In genomic region chr8:70541081-70541480, GRCm38 (mm10) we compare ENCODE assay signal across 10 mouse cellular contexts. TPM values are rescaled to one million over a fixed set of nuclear protein-coding genes. Genes with fewer than 3 reads are reported as not detected.
DNase-seq lines count a peak whose midpoint lies in the region; ATAC-seq and TF ChIP-seq lines count a peak whose summit lies in the region.
"Had no signal": no experiment of that assay in that cellular context is flagged by ENCODE, and none has a peak within 500 bp of the region (broad histone marks: within the 10 kb centered on the region; RNA-seq: fewer than 3 reads in every experiment).

No protein-coding gene starts in this region.

- H3K27ac ChIP-seq in heart, embryonic 15.5 days: peak overlapping the region; percentile 43; the same call in 1 of the 2 replicates
- H3K27ac ChIP-seq in forebrain, embryonic 16.5 days (ENCODE audit: low read length): no peak overlapping the region
- H3K27ac ChIP-seq in liver, postnatal 0 days (ENCODE audit: low read depth): peak overlapping the region; percentile 99

- H3K27me3 ChIP-seq in heart, embryonic 15.5 days: no peaks in the 10 kb centered on the region
- no peaks in the 10 kb centered on the region for H3K27me3 ChIP-seq in G1E (ENCODE audit: insufficient read depth, low read length)
- H3K27me3 ChIP-seq in forebrain, embryonic 16.5 days (replicated peaks; ENCODE audit: control insufficient read depth, insufficient read depth, low read length): no peaks in the 10 kb centered on the region
- no peaks in the 10 kb centered on the region for H3K27me3 ChIP-seq in liver, postnatal 0 days (ENCODE audit: insufficient read depth, low read length)

- H3K36me3 ChIP-seq in heart, embryonic 15.5 days: peaks cover 10% of the 10 kb centered on the region
- peaks cover 71% of the 10 kb centered on the region for H3K36me3 ChIP-seq in G1E (replicated peaks)
- 0 out of 2 replicates have a peak, but pooled peaks cover 2% of the 10 kb centered on the region for H3K36me3 ChIP-seq in forebrain, embryonic 16.5 days (ENCODE audit: control insufficient read depth, insufficient read depth)
- H3K36me3 ChIP-seq in liver, postnatal 0 days (replicated peaks; ENCODE audit: insufficient read depth, low read length): peaks cover 10% of the 10 kb centered on the region

- peaks cover 40% of the 10 kb centered on the region for H3K4me1 ChIP-seq in heart, embryonic 15.5 days (replicated peaks)
- H3K4me1 ChIP-seq in G1E (ENCODE audit: insufficient read depth, low read depth, low read length): peaks cover 63% of the 10 kb centered on the region
- peaks cover 26% of the 10 kb centered on the region for H3K4me1 ChIP-seq in forebrain, embryonic 16.5 days (replicated peaks; ENCODE audit: control insufficient read depth, insufficient read depth, low read length)
- H3K4me1 ChIP-seq in liver, postnatal 0 days (ENCODE audit: insufficient read depth): peaks cover 50% of the 10 kb centered on the region

- no peak for ATAC-seq in heart, embryonic 15.5 days (replicated peaks; ENCODE audit: insufficient number of reproducible peaks, insufficient read depth, low FRiP score, low read depth)
- no peak for ATAC-seq in G1E (ENCODE audit: extremely low read depth, insufficient number of reproducible peaks, low FRiP score, poor library complexity, severe bottlenecking)
- ATAC-seq in forebrain, embryonic 16.5 days: no peak
- ATAC-seq in liver, postnatal 0 days: no peak

- TF ChIP-seq EP300 in liver, postnatal 0 days (IDR thresholded peaks at IDR 0.05; ENCODE audit: low read depth): no peak

- peak overlapping the region; percentile 91; the same call in 1 of the 2 replicates for H3K9ac ChIP-seq in heart, embryonic 15.5 days
- no peak overlapping the region; the same call in 1 of the 2 replicates for H3K9ac ChIP-seq in forebrain, embryonic 16.5 days (replicated peaks; ENCODE audit: low read depth, low read length)
- peak overlapping the region; percentile 94 for H3K9ac ChIP-seq in liver, postnatal 0 days (replicated peaks)

- DNase-seq in heart, postnatal 4 days: no peak
- no peak for DNase-seq in G1E (ENCODE audit: low spot score)
- no peak for DNase-seq in liver, postnatal 0 days
- no peak for DNase-seq in right cerebral cortex, postnatal 25 days
- DNase-seq in left cerebral cortex, adult 9 months (ENCODE audit: low spot score in 2 of 2): no peak
- DNase-seq in adrenal gland, postnatal 4 days (ENCODE audit: low spot score in 2 of 2): no peak
- DNase-seq: embryo, embryonic 11 days; spleen, adult 18-20 months had no signal

- H3K4me3 ChIP-seq in heart, embryonic 15.5 days: peak overlapping the region; percentile 89
- H3K4me3 ChIP-seq in G1E (ENCODE audit: low read depth, low read length): peak overlapping the region; percentile 93; the same call in 1 of the 2 replicates
- H3K4me3 ChIP-seq in forebrain, embryonic 16.5 days (replicated peaks; ENCODE audit: low read length): peak overlapping the region; percentile 87; the same call in 1 of the 2 replicates
- H3K4me3 ChIP-seq in liver, postnatal 0 days (ENCODE audit: low read depth, low read length): peak overlapping the region; percentile 87

- no peaks in the 10 kb centered on the region for H3K9me3 ChIP-seq in heart, embryonic 15.5 days (replicated peaks)
- H3K9me3 ChIP-seq in G1E (replicated peaks): no peaks in the 10 kb centered on the region
- no peaks in the 10 kb centered on the region for H3K9me3 ChIP-seq in forebrain, embryonic 16.5 days (ENCODE audit: control insufficient read depth, low read length)
- no peaks in the 10 kb centered on the region for H3K9me3 ChIP-seq in liver, postnatal 0 days (ENCODE audit: low read length)

- H3K4me2 ChIP-seq in heart, embryonic 15.5 days: peak overlapping the region; percentile 93
- peak overlapping the region; percentile 94 for H3K4me2 ChIP-seq in forebrain, embryonic 16.5 days (ENCODE audit: low read length)
- peak overlapping the region; percentile 96 for H3K4me2 ChIP-seq in liver, postnatal 0 days (ENCODE audit: low read depth, low read length)

- TF ChIP-seq CTCF in G1E (IDR thresholded peaks at IDR 0.05; ENCODE audit: low read depth, low read length): no peak
- TF ChIP-seq CTCF in liver, postnatal 0 days (IDR thresholded peaks at IDR 0.05; ENCODE audit: low read depth): no peak

- WGBS in heart, embryonic 15.5 days: 50% methylated on average over 5 of the region's 5 CpGs
- 84% methylated on average over 5 of the region's 5 CpGs for WGBS in forebrain, embryonic 16.5 days
- WGBS in liver, postnatal 0 days (ENCODE audit: insufficient replicate concordance): 55% methylated on average over 5 of the region's 5 CpGs

RNA-seq across cellular contexts. Expression of gene Ell, which starts 1.8 kb away (rescaled TPM):
- 10.8 and 15.0 TPM in 2 replicates for polyA plus RNA-seq in heart, embryonic 15.5 days (2015; fragmentation: Nextera tagmentation; extraction: Ambion mirVana)
- total RNA-seq in heart, postnatal 4 days (2021): 10 to 100 TPM; 16.7 to 17.6 TPM
- total RNA-seq in G1E (2014; fragmentation: Nextera tagmentation) (20.8 and 22.7 TPM in 2 replicates), G1E (2017) (7.6 and 9.1 TPM in 2 replicates)
- polyA plus RNA-seq in G1E (2012): 56.4 and 59.0 TPM in 2 replicates
- polyA plus RNA-seq in forebrain, embryonic 16.5 days (2015; fragmentation: Nextera tagmentation; extraction: Ambion mirVana): 17.1 and 18.9 TPM in 2 replicates
- polyA plus RNA-seq in liver, postnatal 0 days (2015; fragmentation: Nextera tagmentation; extraction: Ambion mirVana): 9.5 and 9.7 TPM in 2 replicates
- total RNA-seq in adrenal gland, postnatal 4 days (2021): 10 to 100 TPM; 31.0 to 32.4 TPM

RNA-seq across cellular contexts. Expression of gene Kxd1, which starts 13.3 kb away (rescaled TPM):
- polyA plus RNA-seq in heart, embryonic 15.5 days (2015; fragmentation: Nextera tagmentation; extraction: Ambion mirVana): 64.5 and 68.8 TPM in 2 replicates
- total RNA-seq in heart, postnatal 4 days (2021): 10 to 100 TPM; 67.5 to 76.9 TPM
- 180 and 189 TPM in 2 replicates for total RNA-seq in G1E (2014; fragmentation: Nextera tagmentation)
- 47.5 and 50.9 TPM in 2 replicates for total RNA-seq in G1E (2017)
- polyA plus RNA-seq in G1E (2012): 40.0 and 49.9 TPM in 2 replicates
- polyA plus RNA-seq in forebrain, embryonic 16.5 days (2015; fragmentation: Nextera tagmentation; extraction: Ambion mirVana): 45.5 and 45.9 TPM in 2 replicates
- polyA plus RNA-seq in liver, postnatal 0 days (2015; fragmentation: Nextera tagmentation; extraction: Ambion mirVana): 43.1 and 43.3 TPM in 2 replicates
- total RNA-seq in adrenal gland, postnatal 4 days (2021): 10 to 100 TPM; 80.4 to 80.5 TPM

RNA-seq across cellular contexts. Expression of gene Fkbp8, which starts 13.6 kb away (rescaled TPM):
- polyA plus RNA-seq in heart, embryonic 15.5 days (2015; fragmentation: Nextera tagmentation; extraction: Ambion mirVana): 203 and 274 TPM in 2 replicates
- 100 to 1,000 TPM; 204 to 207 TPM for total RNA-seq in heart, postnatal 4 days (2021)
- total RNA-seq in G1E (2014; fragmentation: Nextera tagmentation) (228 and 232 TPM in 2 replicates), G1E (2017) (206 and 221 TPM in 2 replicates)
- 939 and 1,510 TPM in 2 replicates for polyA plus RNA-seq in G1E (2012)
- 402 and 462 TPM in 2 replicates for polyA plus RNA-seq in forebrain, embryonic 16.5 days (2015; fragmentation: Nextera tagmentation; extraction: Ambion mirVana)
- 141 TPM in 2 replicates for polyA plus RNA-seq in liver, postnatal 0 days (2015; fragmentation: Nextera tagmentation; extraction: Ambion mirVana)
- total RNA-seq in adrenal gland, postnatal 4 days (2021): 100 to 1,000 TPM; 315 to 322 TPM

RNA-seq across cellular contexts. Expression of gene Uba52, which starts 30.5 kb away (rescaled TPM):
- 684 and 768 TPM in 2 replicates for polyA plus RNA-seq in heart, embryonic 15.5 days (2015; fragmentation: Nextera tagmentation; extraction: Ambion mirVana)
- 1,000 to 10,000 TPM; 1,698 to 1,707 TPM for total RNA-seq in heart, postnatal 4 days (2021)
- total RNA-seq in G1E (2014; fragmentation: Nextera tagmentation) (4,646 and 5,141 TPM in 2 replicates), G1E (2017) (3,490 and 3,572 TPM in 2 replicates)
- polyA plus RNA-seq in G1E (2012): 592 and 1,322 TPM in 2 replicates
- 660 and 697 TPM in 2 replicates for polyA plus RNA-seq in forebrain, embryonic 16.5 days (2015; fragmentation: Nextera tagmentation; extraction: Ambion mirVana)
- 627 and 684 TPM in 2 replicates for polyA plus RNA-seq in liver, postnatal 0 days (2015; fragmentation: Nextera tagmentation; extraction: Ambion mirVana)
- 1,000 to 10,000 TPM; 1,529 to 1,618 TPM for total RNA-seq in adrenal gland, postnatal 4 days (2021)

RNA-seq across cellular contexts. Expression of gene Rex1bd, which starts 34.5 kb away (rescaled TPM):
- 116 and 117 TPM in 2 replicates for polyA plus RNA-seq in heart, embryonic 15.5 days (2015; fragmentation: Nextera tagmentation; extraction: Ambion mirVana)
- 100 to 1,000 TPM in 1 of 2 experiments, 10 to 100 TPM in 1; 96.9 to 109 TPM for total RNA-seq in heart, postnatal 4 days (2021)
- total RNA-seq in G1E (2014; fragmentation: Nextera tagmentation): 43.6 and 44.2 TPM in 2 replicates
- total RNA-seq in G1E (2017): 86.9 and 94.9 TPM in 2 replicates
- 187 and 223 TPM in 2 replicates for polyA plus RNA-seq in G1E (2012)
- polyA plus RNA-seq in forebrain, embryonic 16.5 days (2015; fragmentation: Nextera tagmentation; extraction: Ambion mirVana): 149 and 157 TPM in 2 replicates
- 49.3 and 52.3 TPM in 2 replicates for polyA plus RNA-seq in liver, postnatal 0 days (2015; fragmentation: Nextera tagmentation; extraction: Ambion mirVana)
- 100 to 1,000 TPM; 105 to 109 TPM for total RNA-seq in adrenal gland, postnatal 4 days (2021)
